Mouse (Mus musculus) spleen, postnatal 36 days (tissue): ENCODE measurements around the gene Tctex1d2.

Source experiments
- DNase-seq, 2 experiments: peaks; one replicate each; pipeline ENCODE4 v3.0.0; 2022; ENCODE audit warnings: low spot score in 2 of 2, mixed read lengths in 1 of 2

Tctex1d2 gene

DNA sequence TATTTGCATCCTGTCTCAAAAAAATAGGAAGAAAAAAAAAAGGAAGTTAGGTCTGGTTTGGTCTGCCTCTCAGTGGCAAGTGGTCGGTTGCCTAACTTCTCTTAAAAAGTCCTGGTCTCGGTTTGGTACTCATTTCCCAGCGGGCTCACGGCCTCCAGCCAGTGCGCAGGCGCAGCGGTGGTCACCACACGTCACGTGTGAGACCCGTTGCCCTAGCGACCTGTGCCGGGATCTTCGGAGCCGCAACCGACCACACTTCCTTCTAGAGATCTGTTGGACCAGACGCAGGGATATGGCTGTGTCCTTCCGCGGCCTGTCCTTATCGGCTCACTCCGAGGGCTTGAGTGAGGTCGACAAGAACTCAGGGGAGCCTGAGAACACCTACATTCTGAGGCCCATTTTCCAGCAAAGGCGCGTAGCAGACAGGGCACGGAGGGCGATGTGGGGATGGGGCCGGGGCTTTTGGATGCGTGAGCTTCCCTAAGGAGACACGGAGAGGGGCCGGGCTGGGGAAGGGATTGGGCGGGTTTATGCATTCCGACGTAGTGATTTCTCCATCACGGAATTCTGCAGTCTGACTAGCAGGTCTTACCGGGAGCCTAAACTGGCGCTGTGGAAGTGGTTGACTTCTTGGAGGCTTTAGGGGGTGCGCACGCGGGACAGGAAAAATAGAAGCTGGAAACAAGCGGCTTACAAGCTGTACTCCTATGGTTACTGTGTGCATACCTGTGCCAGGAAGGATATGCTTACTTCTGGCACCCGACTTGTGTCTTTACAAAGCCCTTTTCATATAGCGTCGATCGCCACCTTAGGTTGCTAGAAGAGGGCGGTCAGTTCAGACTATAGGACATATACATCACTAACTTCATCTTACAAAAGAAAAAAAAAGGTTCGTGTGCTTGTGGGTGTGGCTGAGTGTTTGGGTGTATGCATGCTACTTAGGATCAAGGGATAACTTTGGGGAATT, at the start of gene Tctex1d2:
Tctex1d2 (plus strand) TSS at position 186 of the 967 bp plus-strand sequence.
- peak; percentile 93 to 95 for DNase-seq

DNA sequence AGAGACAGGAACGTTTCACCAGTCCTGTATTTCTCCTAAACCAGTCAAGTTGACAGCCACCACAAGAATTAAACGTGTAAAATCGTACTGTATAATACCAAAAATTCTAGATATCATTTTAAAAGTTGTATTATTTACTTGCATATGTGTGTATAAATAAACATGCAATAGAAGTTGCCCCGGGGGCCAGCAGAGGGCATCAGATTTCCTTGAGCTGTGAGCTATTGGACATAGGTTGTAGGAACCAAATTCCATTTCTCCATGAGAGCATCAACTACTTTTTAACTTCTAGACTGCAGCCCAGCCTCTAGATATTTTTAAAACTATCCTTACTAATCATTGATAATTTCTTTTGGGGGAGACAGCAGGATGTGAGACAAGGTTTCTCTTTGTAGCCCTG, 48.2 kb upstream of the Tctex1d2 start:
- peak; percentile 5 to 24 for DNase-seq

DNA sequence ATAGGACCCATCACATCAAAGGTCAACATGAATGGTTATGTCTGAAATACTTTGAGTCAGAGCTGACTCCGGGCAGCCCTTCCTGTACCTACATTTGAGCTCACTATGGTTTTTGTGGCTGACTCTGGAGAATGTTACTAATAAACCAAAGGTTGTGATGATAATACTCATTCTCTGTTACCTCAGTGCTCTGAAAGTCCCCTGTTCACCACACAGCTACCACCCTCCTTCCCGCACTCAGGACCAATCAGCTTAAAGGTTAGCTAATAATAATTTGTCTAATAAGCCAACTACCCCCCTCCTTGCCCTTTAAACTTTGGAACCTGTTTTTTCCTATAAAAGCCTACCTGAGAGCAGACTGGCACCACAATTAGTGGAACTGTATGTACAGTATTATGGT, 39.9 kb upstream of the Tctex1d2 start:
- DNase-seq: no peak

DNA sequence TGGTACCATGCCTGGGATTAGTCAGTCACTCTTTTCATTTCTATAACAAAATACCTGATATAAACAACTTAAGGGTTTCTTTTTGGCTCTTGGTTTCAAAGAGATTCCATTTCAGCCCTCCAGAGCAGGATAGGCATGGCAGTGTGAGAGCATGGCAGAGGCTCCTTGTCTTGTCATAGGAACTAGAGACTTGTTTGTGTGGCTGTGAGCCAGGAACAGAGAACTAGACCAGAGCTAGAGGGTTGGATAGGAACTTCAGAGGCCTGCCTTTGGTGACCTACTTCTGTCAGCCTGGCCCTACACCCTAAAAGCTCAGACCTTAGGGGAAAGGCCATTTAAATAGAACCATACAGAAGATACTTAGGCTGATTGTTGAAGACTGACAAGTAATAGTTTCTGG, 36.6 kb upstream of the Tctex1d2 start:
- no peak for DNase-seq

DNA sequence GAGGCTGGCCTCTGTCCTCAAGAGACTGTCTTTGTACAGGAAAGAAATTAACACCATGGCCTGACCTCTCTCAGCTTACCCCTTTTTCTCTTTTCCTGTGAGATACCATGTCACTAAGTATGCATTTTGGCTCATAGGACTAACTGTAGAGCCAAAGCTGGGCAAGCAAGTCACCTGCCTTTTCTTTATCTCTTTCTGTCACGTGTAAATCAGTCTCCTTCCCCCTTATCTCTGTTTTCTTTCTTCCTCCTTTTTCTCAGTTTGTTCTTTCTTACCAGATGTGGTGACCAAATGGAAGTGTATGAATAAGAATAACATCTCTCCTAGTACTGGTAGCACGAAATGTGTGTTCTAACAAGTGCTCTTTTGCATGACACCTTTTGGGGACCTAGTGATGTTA, 34.6 kb upstream of the Tctex1d2 start:
- DNase-seq: no peak

DNA sequence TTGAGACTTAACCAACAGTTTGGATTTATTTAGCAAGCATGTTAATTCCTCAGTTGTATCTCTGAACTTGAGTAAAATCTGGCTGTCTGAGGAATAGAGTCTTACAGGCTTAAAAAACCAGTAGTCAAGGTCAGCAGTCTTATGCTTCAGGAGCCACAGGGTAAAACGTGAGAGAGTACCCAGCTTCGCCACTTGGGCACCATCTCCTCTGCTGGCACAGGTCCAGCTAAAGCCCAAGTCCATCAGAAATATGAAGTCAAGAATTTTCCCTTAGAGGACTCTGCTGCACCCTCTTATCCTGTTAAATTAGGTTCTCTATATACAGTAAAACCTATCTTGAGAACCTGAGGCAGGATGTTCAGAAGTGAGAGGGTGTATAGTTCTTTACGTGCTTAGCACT, 32.7 kb upstream of the Tctex1d2 start:
- DNase-seq: no peak

DNA sequence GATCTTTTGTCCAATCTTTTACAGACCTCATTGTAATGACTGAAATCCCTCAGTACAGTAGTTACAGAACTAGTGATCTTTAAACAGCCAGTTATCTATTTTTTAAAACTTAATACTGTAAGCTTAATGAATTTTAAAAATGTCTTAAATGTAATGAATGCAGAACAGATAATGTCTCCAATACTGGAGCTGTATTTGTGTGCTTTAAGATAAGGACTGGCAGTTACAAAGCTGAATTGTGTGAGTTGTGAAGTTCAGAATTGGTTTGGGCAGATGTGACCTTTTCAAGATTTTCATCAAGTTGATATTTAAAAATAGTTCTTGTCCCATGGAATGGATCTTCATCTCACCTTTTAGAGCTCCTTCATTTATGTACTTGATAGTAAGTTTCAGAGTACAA, 30.5 kb upstream of the Tctex1d2 start:
- no peak for DNase-seq

DNA sequence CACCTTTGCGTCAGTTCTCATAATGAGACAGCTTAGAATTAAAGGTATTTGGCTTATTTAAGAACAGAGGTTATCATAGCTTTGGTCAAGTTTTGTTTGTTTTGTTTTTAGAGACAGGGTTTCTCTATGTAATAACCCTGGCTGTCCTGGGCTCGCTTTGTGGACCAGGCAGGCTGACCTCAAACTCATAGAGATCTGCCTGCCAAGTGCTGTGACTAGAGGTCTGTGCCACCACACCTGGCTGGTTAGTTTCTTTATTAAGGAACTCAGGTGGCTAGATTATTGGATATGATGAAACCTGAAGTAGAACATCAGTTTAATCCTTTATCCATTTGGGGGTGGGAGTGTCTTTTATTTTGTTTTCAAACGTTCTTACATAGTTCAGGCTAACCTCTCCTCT, 29.7 kb upstream of the Tctex1d2 start:
- no peak for DNase-seq

DNA sequence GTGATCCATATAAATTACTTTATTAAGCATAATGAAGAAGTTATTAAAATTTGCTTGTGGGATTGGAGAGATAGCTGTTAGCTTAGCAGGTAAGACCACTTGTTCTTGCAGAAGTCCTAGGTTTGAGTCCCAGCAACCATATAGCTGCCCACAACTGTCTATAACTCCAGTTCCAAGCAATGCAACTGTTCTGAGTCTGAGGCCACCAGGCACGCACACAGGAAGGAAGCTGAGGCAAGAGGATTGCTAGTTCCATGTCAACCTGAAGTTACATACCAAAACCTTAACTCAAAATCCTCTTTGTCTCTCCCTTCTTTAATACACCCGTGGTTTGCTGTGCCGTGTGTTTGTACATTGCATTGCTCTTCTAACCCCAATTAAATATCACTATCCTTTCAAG, 28.6 kb upstream of the Tctex1d2 start:
- DNase-seq: no peak

DNA sequence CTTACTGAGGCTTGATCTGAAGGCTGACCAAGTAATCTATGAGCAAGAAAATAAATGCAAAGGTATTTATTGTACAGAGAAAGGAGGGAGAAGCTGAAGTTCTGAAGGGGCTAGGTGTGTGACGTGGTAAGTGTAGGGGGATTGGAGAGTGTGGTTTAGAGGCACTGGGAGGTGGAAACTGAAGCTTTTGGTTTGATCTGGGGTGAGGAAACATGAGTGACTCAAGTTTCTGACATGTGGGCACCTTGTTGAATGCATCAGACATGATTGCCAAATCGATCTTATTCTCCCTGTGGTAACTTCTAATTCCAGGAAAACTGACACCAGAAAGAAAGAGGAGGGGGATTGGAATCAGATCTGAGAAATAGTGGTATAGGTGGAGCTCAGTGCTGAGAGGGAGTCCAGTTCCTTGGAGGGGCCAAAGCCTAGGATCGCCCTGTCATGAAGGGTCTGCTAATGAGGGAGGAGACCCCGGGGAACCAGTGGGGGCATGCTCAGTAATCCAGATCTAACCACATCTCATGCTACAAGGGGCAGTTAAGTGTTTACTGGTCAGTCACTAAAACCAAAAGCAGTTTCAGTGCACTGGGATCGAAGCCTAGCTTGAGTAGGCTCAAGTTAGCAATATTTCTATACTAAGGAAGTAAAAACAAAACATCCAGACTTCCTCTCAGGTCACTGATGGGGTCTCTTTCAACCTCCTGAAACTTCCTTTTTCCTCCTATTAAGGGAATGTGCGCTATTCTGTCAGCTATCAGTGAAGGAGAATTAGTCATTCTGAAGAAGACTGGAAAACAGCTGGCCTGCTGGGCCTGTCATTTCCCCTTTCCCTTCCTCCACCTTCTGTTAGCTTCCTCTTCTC, 23.6 kb upstream of the Tctex1d2 start:
- no peak for DNase-seq

DNA sequence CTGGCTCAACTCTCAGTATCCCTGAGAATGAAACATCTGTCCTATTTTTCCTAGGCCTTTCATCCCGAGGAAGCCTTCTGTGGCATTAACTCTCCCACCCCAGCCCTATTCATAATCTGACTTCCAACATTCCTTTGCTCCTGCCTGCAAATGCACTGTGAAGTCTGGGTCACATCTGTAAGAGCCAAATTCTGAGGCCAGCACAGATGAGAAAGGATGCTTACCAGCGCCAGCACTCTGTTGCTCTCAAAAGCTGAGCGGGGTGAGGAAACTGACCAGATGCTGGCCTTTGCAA, 23.0 kb upstream of the Tctex1d2 start:
- DNase-seq: no peak

DNA sequence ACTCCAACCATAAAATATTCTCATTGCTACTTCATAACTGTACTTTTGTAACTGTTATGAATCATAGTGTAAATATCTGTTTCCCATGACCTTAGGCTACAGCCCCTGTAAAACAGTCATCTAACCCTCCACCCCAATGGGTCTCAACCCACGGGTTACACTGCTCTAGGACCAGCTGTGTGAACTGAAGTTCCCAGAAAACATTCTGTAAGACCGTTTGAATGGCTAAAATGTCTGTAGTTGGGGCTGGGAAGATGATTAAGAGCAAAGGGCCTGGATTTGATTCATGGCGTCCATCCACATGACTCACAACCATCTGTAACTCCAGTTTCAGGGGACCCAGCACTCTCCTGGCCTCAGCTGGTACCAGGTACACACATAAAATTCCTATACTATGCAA, 21.3 kb upstream of the Tctex1d2 start:
- DNase-seq: no peak

DNA sequence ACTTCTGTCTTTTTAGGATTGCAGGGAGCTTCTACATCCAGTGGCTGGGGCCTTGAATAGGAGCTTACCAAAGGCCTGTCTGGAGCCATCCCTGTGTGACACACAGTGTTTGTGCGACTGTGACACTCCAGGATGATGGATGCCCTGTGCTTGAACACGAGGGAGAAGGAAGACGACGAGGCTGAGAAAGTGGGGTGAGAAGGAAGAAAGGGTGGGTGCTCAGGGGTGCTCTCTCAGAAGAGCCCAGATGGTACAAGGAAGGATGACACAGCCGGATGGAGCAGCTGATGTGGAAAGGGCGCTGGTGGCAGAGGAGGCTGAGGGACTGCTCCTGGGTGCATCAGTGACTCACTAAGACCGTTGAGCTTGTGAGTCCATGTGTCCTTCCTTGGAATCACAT, 19.2 kb upstream of the Tctex1d2 start, which contains the start of gene Tm4sf19:
Tm4sf19 (plus strand) TSS at position 240 of the 400 bp plus-strand sequence.
- DNase-seq: no peak

DNA sequence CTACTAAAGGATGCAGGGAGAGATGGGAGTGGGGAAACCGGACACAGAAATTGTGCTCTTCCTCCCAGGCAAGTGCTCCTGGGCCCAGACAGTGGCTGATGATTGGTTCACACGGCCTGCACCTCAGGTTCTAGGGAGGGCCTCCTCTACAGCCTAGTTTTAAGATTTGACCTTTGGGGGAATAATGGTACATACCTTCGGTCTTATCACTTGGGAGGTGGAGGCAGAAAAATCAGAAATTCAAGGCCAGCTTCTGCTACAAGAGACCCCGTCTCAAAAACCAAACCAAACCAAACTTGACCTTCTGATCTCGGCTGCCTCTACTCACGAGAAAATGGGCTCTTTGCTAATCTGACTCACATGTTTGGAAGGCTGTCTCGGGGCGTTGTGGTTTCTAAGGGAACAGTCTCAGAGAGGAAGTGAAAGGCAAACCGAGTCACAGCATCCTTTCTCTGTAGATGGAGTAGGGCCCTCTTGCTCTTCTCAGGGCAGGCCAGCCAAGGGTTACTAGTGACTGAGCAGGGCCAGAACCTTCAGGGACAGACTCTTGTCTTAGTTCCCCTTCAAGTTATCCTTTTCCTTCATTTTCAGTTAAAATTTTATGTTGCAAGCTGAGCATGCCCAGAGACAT, 18.1 kb upstream of the Tctex1d2 start:
- DNase-seq: peak; percentile 73

DNA sequence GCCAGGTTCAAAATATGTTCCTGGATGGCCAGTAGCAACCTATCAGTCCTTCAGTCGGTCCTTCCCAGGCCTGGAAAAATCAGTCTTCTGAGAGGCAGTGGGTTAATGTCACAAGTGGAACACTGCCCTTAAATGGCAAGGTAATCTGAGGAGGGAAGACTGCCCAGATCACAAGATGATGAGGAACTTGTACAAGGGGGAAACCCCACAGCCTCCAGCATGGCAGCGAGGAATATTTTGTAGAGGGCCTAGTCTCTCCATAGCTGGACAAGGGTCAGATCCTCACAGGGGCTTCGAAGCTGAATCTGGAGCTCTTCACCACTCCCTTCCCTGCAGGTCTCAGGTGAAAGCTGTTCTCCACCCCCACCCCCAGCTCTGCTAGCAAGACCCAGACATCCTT, 16.7 kb upstream of the Tctex1d2 start:
- DNase-seq: peak; percentile 18 to 25

DNA sequence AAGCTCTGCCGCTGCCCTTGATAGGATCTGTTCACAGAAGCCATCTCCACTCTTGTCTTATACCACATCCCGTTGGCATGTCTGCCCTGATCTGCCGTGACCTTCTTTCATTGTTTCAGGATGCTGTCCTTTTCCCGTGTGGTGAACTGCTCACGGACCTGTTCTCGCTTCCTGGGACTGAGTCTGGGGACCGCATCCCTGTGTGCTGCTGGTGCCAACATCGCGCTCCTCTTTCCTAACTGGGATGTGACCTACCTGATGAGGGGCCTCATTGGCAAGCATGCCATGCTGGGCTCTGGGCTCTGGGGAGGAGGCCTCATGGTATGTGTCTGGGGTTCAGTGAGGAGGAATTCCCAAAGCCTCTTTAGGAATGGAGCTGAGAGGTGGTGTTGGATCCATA, 13.8 kb upstream of the Tctex1d2 start:
- no peak for DNase-seq

DNA sequence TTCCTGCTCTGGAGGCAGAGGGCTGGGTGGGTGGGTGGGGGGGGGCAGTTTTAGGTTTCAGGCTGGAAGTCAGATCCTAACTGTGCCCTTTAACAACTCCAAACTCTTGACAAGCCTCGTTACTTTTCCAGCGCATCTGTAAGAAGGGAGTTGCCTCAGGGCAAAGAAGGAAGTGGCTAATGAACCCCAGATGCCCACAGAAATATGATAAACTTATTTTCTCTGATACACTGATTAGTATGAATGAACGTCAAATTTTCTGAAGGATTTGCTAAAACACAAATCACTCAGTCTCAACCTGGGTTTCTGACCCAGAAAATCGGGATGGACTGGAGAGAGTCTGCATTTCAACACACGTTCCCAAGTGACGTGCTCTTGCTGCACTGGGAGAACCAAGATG, 12.8 kb upstream of the Tctex1d2 start:
- no peak for DNase-seq

DNA sequence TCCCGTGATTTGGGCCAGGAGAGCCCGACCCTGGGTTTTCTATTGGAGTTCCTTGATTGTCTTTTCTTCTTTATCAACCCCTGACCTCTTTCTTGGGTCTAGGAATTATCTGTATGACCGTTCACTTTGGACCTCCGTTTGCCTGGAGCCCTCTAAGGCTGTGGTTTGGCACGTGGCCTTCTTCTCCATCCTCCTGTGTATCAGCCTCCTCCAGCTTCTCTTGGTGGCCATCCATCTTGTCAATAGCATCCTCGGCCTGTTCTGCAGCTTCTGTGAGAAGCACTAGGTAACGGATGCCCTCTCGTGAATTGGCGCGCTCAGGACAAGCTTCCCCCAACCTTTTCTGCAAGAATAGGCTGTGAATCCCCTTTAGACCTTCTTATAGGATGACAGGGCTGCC, 11.8 kb upstream of the Tctex1d2 start:
- no peak for DNase-seq

DNA sequence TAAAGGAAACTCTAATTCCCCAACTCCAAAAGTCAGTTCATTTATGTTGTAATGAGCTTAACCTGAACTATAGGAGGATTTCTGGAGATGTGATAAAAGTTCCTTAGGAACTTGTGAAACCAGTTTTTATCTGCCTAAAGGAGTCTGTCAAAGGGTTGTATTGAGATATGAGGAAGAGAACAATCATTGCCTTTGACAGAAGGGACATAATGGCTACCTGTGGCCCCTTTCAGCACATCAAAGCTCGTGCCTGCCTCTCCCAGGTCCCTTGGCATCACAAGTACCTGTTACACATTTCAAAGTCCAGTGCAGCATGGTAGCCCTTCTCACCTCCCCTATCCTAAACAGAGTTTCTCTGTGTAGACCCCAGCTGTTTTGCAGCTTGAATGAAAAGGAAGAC, 2.0 kb upstream of the Tctex1d2 start:
- DNase-seq: no peak

DNA sequence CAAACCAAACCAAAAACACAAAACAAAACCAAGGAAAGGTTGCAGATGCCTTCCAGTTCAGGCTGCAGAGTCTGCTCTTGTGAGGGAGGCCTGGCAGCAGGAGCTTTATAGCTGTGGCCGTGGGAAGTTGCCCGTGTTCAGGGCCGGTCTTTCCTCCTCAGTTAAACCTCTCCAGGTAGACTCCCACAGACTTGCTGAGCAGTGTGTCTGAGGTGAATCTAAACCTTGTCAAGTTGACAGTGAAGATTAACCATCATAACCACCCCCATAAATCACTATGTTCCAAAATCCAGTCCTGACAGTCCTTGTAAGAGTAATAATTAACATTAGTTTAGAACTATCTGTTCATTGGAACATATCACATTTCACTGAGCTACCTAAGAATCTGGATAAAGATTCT, 8.0 kb downstream of the Tctex1d2 start:
- DNase-seq: no peak

DNA sequence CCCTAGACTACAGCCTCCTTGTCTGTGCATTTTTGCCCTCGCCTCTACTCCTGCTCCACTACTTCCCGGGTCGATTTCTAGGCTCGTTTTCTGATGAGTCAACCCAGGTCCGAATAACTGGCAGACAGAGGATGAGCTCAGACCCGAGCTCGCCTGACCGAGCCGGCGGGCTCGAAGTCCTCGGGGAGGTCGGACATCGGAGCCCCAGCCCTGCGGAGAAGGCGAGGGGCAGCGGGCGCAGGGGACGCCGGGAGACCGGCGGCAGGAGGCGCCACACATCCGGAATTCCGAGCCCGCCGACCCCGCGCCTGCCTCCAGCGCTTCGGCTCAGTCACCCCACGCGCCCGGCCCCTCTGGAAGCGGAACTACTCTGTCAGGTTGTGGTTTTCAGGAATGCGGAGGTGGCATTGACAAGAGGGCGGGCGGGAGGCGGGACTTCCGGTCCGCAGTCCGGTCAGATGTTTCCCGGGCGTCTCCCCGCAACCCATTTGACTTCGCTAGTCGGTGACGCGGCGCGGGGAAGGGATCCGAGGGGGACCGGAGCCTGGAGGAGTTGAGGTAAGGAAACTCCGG, 11.1 kb downstream of the Tctex1d2 start, which contains the start of gene Pcyt1a:
Pcyt1a (plus strand) TSS at position 448 of the 573 bp plus-strand sequence.
- peak; percentile 74 to 82 for DNase-seq

DNA sequence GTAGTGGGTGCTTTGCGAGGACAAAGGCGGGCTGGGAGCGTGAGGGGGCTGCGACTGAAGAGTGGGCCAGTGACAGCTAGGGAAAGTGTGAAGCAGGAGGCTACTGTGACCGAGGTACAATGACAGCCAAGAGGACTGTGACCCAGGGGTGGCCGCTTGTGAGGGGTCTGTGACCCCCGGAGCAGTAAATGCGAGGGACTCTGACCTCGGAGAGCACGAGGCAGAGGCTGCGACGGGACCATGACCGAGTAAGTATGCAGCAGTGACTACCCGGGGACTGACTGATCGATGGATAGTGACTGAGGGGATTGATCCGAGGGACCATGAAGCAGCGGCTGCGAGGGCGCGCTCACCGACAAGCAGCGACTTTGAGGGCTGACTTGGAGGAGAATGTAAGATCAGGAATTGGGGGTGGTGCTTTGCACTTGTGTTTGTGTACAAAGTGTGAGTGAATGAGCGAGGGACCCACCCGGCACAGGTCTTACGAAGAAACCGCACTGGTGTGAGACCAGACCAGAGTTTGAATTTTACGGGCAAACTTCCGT, 11.6 kb downstream of the Tctex1d2 start:
- peak in 1 of 2 experiments; percentile 33 for DNase-seq
